Mouse (Mus musculus) midbrain, embryonic 10.5 days (tissue): ENCODE measurements around the gene Retreg3. TPM values are rescaled to one million over a fixed set of nuclear protein-coding genes. Genes with fewer than 3 reads are reported as not detected.
"Not testable (repeated sequence)": the region's sequence is repeated elsewhere in the genome, so short reads cannot be mapped to it uniquely, and the experiment has no call there.

Experiments
- DNase-seq: peaks from one replicate; pipeline ENCODE4 v3.0.0-alpha.2; 2017; ENCODE audit warnings: low spot score
- H3K27ac ChIP-seq: fragments of 300-500 bp; sonication (generic); replicated peaks from 2 replicates; pipeline ENCODE4 v1.5.1; 2016; ENCODE audit warnings: mild to moderate bottlenecking
- H3K27me3 ChIP-seq: fragments of 300-500 bp; sonication (generic); 2 replicates; pipeline ENCODE4 v1.6.1; 2016; ENCODE audit warnings: low read depth, mild to moderate bottlenecking; ENCODE audit not compliant: poor library complexity, severe bottlenecking
- H3K36me3 ChIP-seq: fragments of 300-500 bp; sonication (generic); 2 replicates; pipeline ENCODE4 v1.6.1; 2016; ENCODE audit warnings: mild to moderate bottlenecking, moderate library complexity
- H3K4me1 ChIP-seq: fragments of 300-500 bp; sonication (generic); 2 replicates; pipeline ENCODE4 v1.6.1; 2016
- H3K4me3 ChIP-seq: fragments of 300-500 bp; sonication (generic); 2 replicates; pipeline ENCODE4 v1.5.1; 2016; ENCODE audit warnings: mild to moderate bottlenecking, moderate library complexity
- H3K9me3 ChIP-seq: fragments of 300-500 bp; sonication (generic); replicated peaks from 2 replicates; pipeline ENCODE4 v1.6.1; 2016; ENCODE audit warnings: mild to moderate bottlenecking
- WGBS: fragments of 180-500 bp; shearing (Covaris S2); methylation state at CpG from one replicate; pipeline ENCODE4 v1.1.7; 2016; 5-methylcytosine and 5-hydroxymethylcytosine counted together
- polyA plus RNA-seq: library from polyadenylated mRNA; unstranded; fragments of >200 nt; fragmentation: Nextera tagmentation; extraction: Ambion mirVana; gene quantifications from 2 replicates; pipeline ENCODE4 v1.2.1, GENCODE M21; 2016

Retreg3 gene
- polyA plus RNA-seq, 1 experiment from 2014 or later, result 16.4 TPM

DNA sequence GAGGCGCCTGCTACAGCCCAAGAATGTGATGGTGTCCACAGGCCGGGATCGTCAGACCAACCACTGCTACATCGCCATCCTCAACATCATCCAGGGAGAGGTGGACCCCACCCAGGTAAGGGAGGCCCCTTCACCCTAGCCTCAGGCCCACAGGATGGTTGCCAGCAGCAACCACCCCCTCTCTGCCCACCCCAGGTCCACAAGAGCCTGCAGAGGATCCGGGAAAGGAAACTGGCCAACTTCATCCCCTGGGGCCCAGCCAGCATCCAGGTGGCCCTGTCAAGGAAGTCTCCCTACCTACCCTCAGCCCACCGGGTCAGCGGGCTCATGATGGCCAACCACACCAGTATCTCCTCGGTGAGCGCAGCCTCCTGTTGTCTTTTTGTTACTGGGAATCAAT, 5.3 kb upstream of the Retreg3 start:
- H3K27ac ChIP-seq, DNase-seq, H3K4me3 ChIP-seq, H3K27me3 ChIP-seq: not testable (repeated sequence)
- WGBS, result 94% methylated on average over 9 of the region's 9 CpGs
- H3K36me3 ChIP-seq, result peaks cover 62% of the 10 kb centered on the region
- H3K4me1 ChIP-seq, result peaks cover 15% of the 10 kb centered on the region
- peaks cover 10% of the 10 kb centered on the region; the same call in 1 of the 2 replicates for H3K9me3 ChIP-seq

DNA sequence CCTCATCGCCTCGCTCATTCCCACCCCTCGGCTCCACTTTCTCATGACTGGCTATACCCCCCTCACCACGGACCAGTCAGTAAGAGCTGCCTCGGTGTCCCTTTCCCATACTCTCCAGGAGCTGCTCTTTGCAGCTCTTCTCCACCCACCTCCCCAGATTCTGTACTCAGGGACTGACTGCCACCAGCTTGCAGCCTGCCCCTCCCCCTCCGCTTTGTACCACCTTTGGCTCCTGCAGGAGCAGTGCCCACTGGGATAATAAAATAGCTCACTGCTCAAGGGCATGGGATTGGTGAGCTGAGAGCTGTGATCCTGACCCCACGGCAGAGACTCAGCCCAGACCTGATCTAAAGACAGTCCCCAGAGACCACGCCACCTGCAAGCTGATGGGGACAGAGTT, 4.8 kb upstream of the Retreg3 start:
- 98% methylated on average over 8 of the region's 8 CpGs for WGBS
- peaks cover 62% of the 10 kb centered on the region for H3K36me3 ChIP-seq
- peaks cover 10% of the 10 kb centered on the region; the same call in 1 of the 2 replicates for H3K9me3 ChIP-seq

DNA sequence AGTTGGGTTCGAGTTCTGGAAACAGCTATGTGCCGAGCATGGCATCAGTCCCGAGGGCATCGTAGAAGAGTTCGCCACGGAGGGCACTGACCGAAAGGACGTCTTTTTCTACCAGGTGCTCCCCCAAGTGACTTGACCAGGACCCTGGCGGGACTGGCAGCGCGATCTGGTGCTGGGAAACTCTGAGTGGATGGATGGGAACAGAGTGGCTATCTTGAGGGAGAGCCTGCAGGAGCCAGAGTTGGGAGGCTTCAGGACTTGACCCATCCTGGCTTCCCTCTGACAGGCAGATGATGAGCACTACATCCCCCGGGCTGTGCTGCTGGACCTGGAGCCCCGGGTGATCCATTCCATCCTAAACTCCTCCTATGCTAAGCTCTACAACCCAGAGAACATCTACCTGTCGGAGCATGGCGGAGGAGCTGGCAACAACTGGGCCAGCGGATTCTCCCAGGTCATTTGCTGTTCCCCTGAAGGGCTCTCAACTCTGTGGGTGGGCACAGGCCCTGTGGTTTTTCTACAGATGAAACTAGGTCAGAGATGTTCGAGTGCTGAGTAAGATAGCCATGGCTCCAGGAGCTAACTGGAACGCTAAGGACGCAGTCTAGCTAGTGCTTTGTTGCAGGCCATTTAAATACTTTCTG, 974 bp upstream of the Retreg3 start:
- 31% methylated on average over 19 of the region's 19 CpGs for WGBS
- Histone ChIP-seq H3K4me3 (peak overlapping the region; percentile 96), H3K27ac (peak overlapping the region; percentile 95), H3K9me3 (no peaks in the 10 kb centered on the region), H3K27me3 (no peaks in the 10 kb centered on the region), H3K4me1 (peaks cover 38% of the 10 kb centered on the region), H3K36me3 (peaks cover 56% of the 10 kb centered on the region)
- no peak for DNase-seq

More for the DNA sequence above, 4.8 kb upstream of the Retreg3 start:
- not testable (repeated sequence) for DNase-seq, H3K27ac ChIP-seq, H3K27me3 ChIP-seq, H3K4me3 ChIP-seq
- H3K4me1 ChIP-seq, result peaks cover 15% of the 10 kb centered on the region

DNA sequence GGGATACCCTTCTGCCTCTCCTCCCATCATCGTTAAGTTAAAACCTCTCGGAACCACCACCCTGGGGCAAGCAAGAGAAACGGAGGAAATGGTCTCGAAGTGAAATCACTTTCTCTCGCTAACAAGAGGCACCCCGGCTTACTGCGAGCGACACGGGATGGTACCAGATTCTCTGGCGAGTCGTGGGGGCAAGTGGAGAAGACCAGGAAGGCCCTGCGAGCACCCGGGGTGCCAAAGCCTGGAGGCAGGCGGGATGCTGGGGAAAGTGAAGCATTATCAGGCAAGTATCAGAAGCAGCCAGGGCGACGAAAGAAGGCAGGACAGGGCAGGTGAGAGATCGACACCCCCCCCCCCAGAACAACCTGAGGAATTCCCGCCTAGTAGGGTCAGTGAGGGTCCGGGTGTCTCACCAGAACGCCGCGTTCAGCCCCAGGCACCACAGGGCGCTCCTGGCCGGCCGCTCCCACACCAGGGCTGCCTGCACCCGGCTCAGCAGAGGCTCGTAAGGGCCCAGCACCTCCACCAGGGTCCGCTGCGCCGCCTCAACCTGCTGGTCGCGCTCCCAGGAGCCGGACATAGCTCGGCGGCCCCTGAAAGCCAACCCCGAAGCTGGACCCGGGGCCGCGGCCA, 447 bp downstream of the Retreg3 start:
- no peak for DNase-seq

DNA sequence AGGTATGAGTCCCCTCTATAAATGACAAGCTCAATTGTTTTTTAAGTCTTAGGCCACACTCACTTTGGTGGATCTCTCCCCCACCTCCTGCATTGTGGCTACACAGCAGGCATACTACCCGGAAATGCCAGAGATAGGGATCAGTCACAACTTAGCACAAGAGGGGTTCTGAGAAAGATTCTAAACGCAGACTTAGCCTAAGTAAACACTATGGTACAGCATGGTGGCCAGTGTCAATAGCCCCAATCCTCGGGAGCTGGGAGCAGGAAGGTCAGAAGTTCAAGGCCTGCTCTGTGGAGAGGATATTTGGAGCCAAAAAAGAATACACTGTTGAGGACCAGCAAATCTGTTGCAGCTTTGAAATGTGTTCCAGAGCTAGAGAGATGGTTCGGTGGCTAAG, 1.6 kb downstream of the Retreg3 start:
- no peak for DNase-seq
- H3K27ac ChIP-seq, result no peak overlapping the region
- H3K4me1 ChIP-seq, result peaks cover 40% of the 10 kb centered on the region
- H3K4me3 ChIP-seq, result peak overlapping the region; percentile 96
- no peaks in the 10 kb centered on the region for H3K27me3 ChIP-seq
- 57% methylated on average over 4 of the region's 4 CpGs for WGBS
- no peaks in the 10 kb centered on the region for H3K9me3 ChIP-seq
- peaks cover 38% of the 10 kb centered on the region for H3K36me3 ChIP-seq

More for the DNA sequence above, 447 bp downstream of the Retreg3 start:
- 1% methylated on average over 39 of the region's 39 CpGs for WGBS
- Histone ChIP-seq H3K36me3 (peaks cover 43% of the 10 kb centered on the region), H3K9me3 (no peaks in the 10 kb centered on the region), H3K27me3 (no peaks in the 10 kb centered on the region), H3K27ac (peak overlapping the region; percentile 95), H3K4me1 (peaks cover 40% of the 10 kb centered on the region), H3K4me3 (peak overlapping the region; percentile 96)

DNA sequence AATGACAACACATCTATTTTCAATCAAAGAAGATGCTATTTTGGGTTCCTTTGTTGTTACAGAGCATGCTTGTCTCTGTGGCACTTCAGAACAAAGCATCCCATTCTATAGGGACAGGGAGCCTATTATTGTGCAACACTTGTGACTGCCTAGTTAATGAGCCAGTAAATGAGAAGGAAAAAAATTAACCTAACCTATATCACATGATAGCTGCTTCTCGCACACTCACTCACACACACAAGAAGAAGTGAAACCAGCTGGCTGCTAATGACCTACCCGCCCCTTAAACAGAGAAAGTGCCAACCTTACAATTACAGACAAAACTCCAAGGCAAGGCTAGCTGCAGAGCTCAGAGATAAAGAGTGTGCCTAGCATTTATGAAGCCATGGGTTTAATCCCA, 4.1 kb downstream of the Retreg3 start:
- no peaks in the 10 kb centered on the region for H3K27me3 ChIP-seq
- H3K27ac ChIP-seq, result no peak overlapping the region
- H3K4me1 ChIP-seq, result peaks cover 30% of the 10 kb centered on the region
- WGBS, result 84% methylated on average over 2 of the region's 2 CpGs
- H3K9me3 ChIP-seq, result no peaks in the 10 kb centered on the region
- peaks cover 28% of the 10 kb centered on the region for H3K36me3 ChIP-seq
- DNase-seq, result no peak
- H3K4me3 ChIP-seq, result no peak overlapping the region

DNA sequence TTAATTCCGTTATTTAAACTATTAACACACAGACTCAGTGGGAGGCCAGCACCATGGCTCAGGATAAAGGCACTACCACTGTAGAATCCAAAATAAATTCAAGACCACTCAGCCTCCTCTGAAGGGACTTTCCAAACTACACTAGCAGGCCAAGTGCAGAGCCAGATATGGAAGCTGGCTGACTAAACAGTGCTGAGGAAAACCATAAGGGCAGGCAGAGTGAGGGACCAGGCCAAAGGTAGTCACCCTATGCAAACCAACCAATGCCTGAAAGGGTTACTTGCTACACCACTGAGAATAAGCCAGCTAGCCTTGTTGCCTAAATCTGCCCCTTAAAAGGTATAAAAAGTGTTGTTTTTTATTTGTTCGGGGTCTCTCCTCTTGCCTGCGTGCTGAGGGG, 7.5 kb downstream of the Retreg3 start:
- Histone ChIP-seq H3K27ac (no peak overlapping the region), H3K4me3 (no peak overlapping the region), H3K4me1 (peaks cover 10% of the 10 kb centered on the region; the same call in 1 of the 2 replicates), H3K9me3 (no peaks in the 10 kb centered on the region), H3K27me3 (no peaks in the 10 kb centered on the region), H3K36me3 (peaks cover 25% of the 10 kb centered on the region)
- no peak for DNase-seq
- WGBS, result 91% methylated on average over 3 of the region's 3 CpGs

DNA sequence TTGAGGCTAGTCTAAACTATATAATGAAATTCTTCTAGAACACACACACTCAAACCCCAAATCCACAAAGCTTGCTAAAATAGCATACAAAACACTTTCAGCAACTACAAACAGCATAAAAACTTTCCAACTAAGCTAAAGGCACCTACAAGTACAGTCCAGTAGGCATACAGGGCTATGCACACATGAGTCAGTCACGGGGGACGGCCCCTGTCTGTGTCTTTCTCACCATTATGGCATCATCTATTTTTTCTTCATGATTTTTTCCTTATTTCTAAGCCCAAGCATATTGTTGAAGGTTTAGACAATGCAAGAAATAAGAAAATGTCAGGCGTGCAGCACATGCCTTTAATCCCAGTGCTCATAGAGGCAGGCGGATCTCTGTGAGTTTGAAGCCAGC, 8.5 kb downstream of the Retreg3 start:
- H3K4me3 ChIP-seq, result no peak overlapping the region
- H3K27ac ChIP-seq, result no peak overlapping the region
- H3K9me3 ChIP-seq, result no peaks in the 10 kb centered on the region
- DNase-seq, result no peak
- H3K27me3 ChIP-seq, result no peaks in the 10 kb centered on the region
- peaks cover 6% of the 10 kb centered on the region; the same call in 1 of the 2 replicates for H3K4me1 ChIP-seq
- WGBS, result 90% methylated on average over 4 of the region's 4 CpGs
- H3K36me3 ChIP-seq, result peaks cover 21% of the 10 kb centered on the region

DNA sequence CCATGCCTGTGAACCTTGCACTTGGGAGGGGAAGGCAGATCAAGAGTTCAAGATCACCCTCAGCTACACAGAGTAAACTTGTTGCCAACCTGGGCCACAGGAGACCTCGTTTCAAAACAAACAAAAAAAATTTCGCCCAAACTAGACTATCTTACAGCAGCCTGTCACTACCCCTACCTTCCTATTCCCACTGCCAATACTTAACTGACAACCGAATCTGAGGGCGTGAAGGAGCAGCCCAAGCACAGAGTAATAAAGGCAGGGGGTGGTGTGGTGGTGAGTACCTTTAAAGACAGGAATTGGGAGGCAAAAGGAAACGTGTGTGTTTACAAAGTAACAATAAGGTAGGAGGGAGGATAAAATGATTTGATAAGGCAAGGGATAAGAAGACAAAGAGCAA, 9.0 kb downstream of the Retreg3 start:
- H3K4me1 ChIP-seq, result peaks cover 3% of the 10 kb centered on the region; the same call in 1 of the 2 replicates
- no peak overlapping the region for H3K27ac ChIP-seq
- peaks cover 18% of the 10 kb centered on the region for H3K36me3 ChIP-seq
- WGBS, result 76% methylated on average over 5 of the region's 5 CpGs
- DNase-seq, result no peak
- H3K27me3 ChIP-seq, result no peaks in the 10 kb centered on the region
- no peaks in the 10 kb centered on the region for H3K9me3 ChIP-seq
- H3K4me3 ChIP-seq, result no peak overlapping the region

DNA sequence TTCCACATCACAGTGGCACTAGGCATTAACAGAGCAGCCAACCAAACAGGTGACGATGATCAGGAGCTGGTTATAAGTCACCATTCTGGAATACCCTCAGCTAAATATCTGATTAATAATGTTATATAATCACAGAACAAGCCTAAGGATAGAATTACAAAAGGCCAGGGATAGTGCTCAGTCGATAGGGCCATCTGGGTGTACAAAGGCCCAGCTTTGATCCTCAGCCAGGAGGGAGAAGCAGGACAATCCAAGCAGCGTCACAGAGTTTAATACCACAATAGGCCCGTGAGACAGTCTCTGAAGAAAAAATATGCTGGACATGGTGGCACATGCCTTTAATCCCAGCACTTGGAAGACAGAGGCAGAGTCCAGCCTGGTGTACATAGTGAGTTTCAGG, 10.3 kb downstream of the Retreg3 start:
- WGBS, result 81% methylated on average over 4 of the region's 4 CpGs
- H3K9me3 ChIP-seq, result no peaks in the 10 kb centered on the region
- no peak for DNase-seq
- no peak overlapping the region for H3K4me3 ChIP-seq
- no peaks in the 10 kb centered on the region for H3K27me3 ChIP-seq
- H3K27ac ChIP-seq, result no peak overlapping the region
- peaks cover 30% of the 10 kb centered on the region for H3K36me3 ChIP-seq
- H3K4me1 ChIP-seq, result no peaks in the 10 kb centered on the region

DNA sequence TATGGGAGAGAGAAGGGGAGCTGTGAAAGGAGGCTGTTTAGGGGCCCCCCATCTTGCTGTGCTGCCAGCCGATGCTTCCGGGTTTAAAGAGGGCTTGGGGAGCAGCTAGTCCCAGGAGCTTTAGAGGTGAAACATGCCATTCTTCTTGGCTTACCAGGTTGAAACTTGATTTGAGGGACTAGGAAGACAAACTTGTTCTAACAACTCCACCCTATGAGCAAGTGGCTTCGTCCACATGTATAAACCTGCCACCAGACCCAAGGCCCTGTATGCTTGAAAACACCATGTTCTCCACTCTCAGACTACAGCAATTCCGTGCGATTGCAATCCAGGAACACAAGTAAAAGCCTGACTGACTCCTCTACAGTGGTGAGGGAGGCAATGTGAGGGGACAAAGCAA, 16.7 kb downstream of the Retreg3 start:
- Histone ChIP-seq H3K9me3 (no peaks in the 10 kb centered on the region), H3K27ac (no peak overlapping the region), H3K4me1 (no peaks in the 10 kb centered on the region), H3K4me3 (no peak overlapping the region), H3K36me3 (peaks cover 79% of the 10 kb centered on the region), H3K27me3 (no peaks in the 10 kb centered on the region)
- DNase-seq, result no peak
- WGBS, result 87% methylated on average over 5 of the region's 5 CpGs

DNA sequence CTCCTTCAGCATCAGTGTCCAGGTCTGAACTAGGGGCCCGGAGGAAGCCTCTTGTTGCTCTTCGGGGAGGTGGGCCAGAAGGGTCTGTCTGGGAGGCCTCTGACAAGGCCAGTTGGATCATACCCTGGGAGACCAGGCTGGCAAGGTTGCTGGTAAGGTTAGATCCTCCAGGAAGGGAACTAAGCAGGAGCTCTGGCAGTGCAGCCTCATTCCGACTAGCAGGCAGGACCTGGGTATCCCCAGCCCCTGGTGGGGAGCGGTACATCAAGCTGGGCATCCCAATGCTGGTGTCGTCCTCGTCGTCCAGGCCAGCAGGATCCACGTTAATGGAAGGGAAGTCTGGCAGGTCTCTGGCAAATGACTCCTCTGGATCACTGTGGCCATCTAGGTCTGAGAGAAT, 21.5 kb downstream of the Retreg3 start:
- no peaks in the 10 kb centered on the region for H3K9me3 ChIP-seq
- no peak overlapping the region for H3K27ac ChIP-seq
- WGBS, result 95% methylated on average over 8 of the region's 8 CpGs
- peaks cover 74% of the 10 kb centered on the region for H3K36me3 ChIP-seq
- H3K4me3 ChIP-seq, result no peak overlapping the region
- H3K4me1 ChIP-seq, result peaks cover 30% of the 10 kb centered on the region
- no peaks in the 10 kb centered on the region for H3K27me3 ChIP-seq
- DNase-seq, result no peak

DNA sequence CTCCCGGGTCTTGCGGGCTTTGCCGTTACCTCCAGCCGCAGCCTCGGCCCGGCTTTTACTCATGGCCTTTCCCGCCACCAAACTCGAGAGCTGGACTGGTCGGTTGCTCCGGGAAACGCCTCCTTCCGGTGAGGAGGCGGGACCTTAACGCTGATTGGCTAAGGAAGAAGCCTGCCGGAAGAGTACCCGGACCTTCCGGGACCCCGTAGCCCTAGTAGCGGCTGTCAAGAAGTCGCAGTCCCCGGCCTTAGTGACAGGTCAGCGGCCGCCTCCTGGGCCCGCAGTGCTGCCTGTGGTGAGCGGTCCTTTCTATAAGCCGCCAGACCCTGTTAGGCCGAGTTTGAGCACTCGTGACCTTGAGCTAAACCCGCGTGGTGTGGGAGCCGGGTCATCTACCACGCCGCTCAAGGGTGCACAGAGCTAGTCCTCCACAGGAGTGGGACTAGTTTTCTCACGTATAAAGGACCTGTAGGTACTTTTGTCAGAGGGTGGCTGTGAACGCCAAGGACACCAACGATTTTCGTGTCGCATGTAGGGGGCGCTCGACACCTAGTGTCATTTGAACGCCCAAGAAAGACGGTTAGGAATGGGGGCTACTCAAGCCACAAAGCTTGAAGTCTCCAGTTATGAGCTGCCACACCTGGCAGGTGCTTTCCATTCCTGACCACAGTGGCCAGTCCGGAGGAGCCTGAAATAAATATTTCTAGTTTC, 24.2 kb downstream of the Retreg3 start, which contains the start of gene Psmc3ip:
Gene Psmc3ip, minus strand, starts transcription at position 123 of the 711 bp plus-strand sequence.
- Histone ChIP-seq H3K36me3 (peaks cover 74% of the 10 kb centered on the region), H3K9me3 (no peaks in the 10 kb centered on the region), H3K27ac (peak within 1 kb of the TSS; percentile 90), H3K4me3 (peak within 1 kb of the TSS; percentile 81), H3K4me1 (peaks cover 30% of the 10 kb centered on the region), H3K27me3 (no peaks in the 10 kb centered on the region)
- DNase-seq, result peak; percentile 97
- WGBS, result 1% methylated on average over 43 of the region's 43 CpGs
